Mouse (Mus musculus) limb, embryonic 11.5 days (tissue): ENCODE measurements at regions not wholly inside any gene's neighbourhood (a gene's known extent, or its start where the extent isn't known, plus 50 kb on each side); places are given as distances from the start of the nearest gene placed in this dataset.
A peak's percentile ranks its signal among the peaks of the same experiment; 100 is the strongest.

Experiments
- ATAC-seq: fragments of 200-750 bp; cut with Nextera tagmentation; 2 replicates; pipeline ENCODE4 v1.8.0; 2017; ENCODE audit warnings: low read depth; ENCODE audit not compliant: insufficient number of reproducible peaks, low FRiP score, low TSS enrichment
- DNase-seq: peaks from one replicate; pipeline ENCODE4 v3.0.0-alpha.2; 2015; ENCODE audit warnings: low spot score
- H3K27ac ChIP-seq: fragments of 300-500 bp; sonication (generic); replicated peaks from 2 replicates; pipeline ENCODE4 v1.5.1; 2014; ENCODE audit warnings: low read depth, mild to moderate bottlenecking, low read length
- H3K27me3 ChIP-seq: fragments of 300-500 bp; sonication (generic); 2 replicates; pipeline ENCODE4 v1.6.1; 2014; ENCODE audit warnings: mild to moderate bottlenecking, low read length, mixed read lengths; ENCODE audit not compliant: control insufficient read depth, insufficient read depth
- H3K36me3 ChIP-seq: fragments of 300-500 bp; sonication (generic); 2 replicates; pipeline ENCODE4 v1.6.1; 2014; ENCODE audit warnings: mild to moderate bottlenecking, low read length, moderate library complexity, mixed read lengths; ENCODE audit not compliant: control insufficient read depth, insufficient read depth
- H3K4me1 ChIP-seq: fragments of 300-500 bp; sonication (generic); 2 replicates; pipeline ENCODE4 v1.6.1; 2014; ENCODE audit warnings: low read length, mixed read lengths; ENCODE audit not compliant: control insufficient read depth, insufficient read depth
- H3K4me2 ChIP-seq: fragments of 300-500 bp; sonication (generic); 2 replicates; pipeline ENCODE4 v1.6.1; 2014; ENCODE audit warnings: low read depth, mild to moderate bottlenecking, moderate library complexity; ENCODE audit not compliant: severe bottlenecking
- H3K4me3 ChIP-seq: fragments of 300-500 bp; sonication (generic); 2 replicates; pipeline ENCODE4 v1.5.1; 2014; ENCODE audit warnings: low read depth, low read length
- H3K9ac ChIP-seq: fragments of 300-500 bp; sonication (generic); 2 replicates; pipeline ENCODE4 v1.6.1; 2014; ENCODE audit warnings: mild to moderate bottlenecking, low read length
- H3K9me3 ChIP-seq: fragments of 300-500 bp; sonication (generic); 2 replicates; pipeline ENCODE4 v1.6.1; 2016; ENCODE audit warnings: low read length; ENCODE audit not compliant: control insufficient read depth
- whole genome bisulfite sequencing: fragments of 180-500 bp; shearing (Covaris S2); extraction: QIAGEN DNeasy Blood & Tissue Kit; methylation state at CpG from one replicate; pipeline ENCODE4 v1.1.7; 2014; 5-methylcytosine and 5-hydroxymethylcytosine counted together

GRCm38 (mm10) chr14:31910809-31911208 lies 80.4 kb upstream of the Ankrd28 start:
- H3K4me1 ChIP-seq, result no peaks in the 10 kb centered on the region
- no peak overlapping the region for H3K4me2 ChIP-seq
- 95% methylated on average over 2 of the region's 2 CpGs for WGBS
- DNase-seq, result no peak
- H3K9ac ChIP-seq, result no peak overlapping the region
- no peak overlapping the region for H3K27ac ChIP-seq
- H3K36me3 ChIP-seq, result no peaks in the 10 kb centered on the region
- no peak for ATAC-seq
- H3K4me3 ChIP-seq, result no peak overlapping the region
- H3K27me3 ChIP-seq, result no peaks in the 10 kb centered on the region
- no peaks in the 10 kb centered on the region for H3K9me3 ChIP-seq

GRCm38 (mm10) chr14:31918461-31918860 lies 88.0 kb upstream of the Ankrd28 start:
- Histone ChIP-seq H3K36me3 (no peaks in the 10 kb centered on the region), H3K4me1 (no peaks in the 10 kb centered on the region), H3K9ac (no peak overlapping the region), H3K27me3 (no peaks in the 10 kb centered on the region), H3K4me2 (no peak overlapping the region), H3K9me3 (no peaks in the 10 kb centered on the region), H3K4me3 (no peak overlapping the region), H3K27ac (no peak overlapping the region)
- ATAC-seq, result no peak
- DNase-seq, result no peak
- 90% methylated on average over 4 of the region's 4 CpGs for WGBS

GRCm38 (mm10) chr14:31918921-31919320 lies 88.5 kb upstream of the Ankrd28 start:
- no peak overlapping the region for H3K4me2 ChIP-seq
- H3K36me3 ChIP-seq, result no peaks in the 10 kb centered on the region
- H3K9me3 ChIP-seq, result no peaks in the 10 kb centered on the region; the same call in 1 of the 2 replicates
- no peaks in the 10 kb centered on the region for H3K4me1 ChIP-seq
- H3K4me3 ChIP-seq, result no peak overlapping the region
- H3K9ac ChIP-seq, result no peak overlapping the region
- 90% methylated on average over 1 of the region's 1 CpGs for WGBS
- ATAC-seq (no peak), DNase-seq (no peak)
- H3K27me3 ChIP-seq, result no peaks in the 10 kb centered on the region
- no peak overlapping the region for H3K27ac ChIP-seq

- Histone ChIP-seq H3K36me3 (no peaks in the 10 kb centered on the region), H3K4me3 (no peak overlapping the region), H3K4me2 (no peak overlapping the region), H3K9me3 (no peaks in the 10 kb centered on the region), H3K9ac (no peak overlapping the region), H3K27ac (no peak overlapping the region), H3K27me3 (no peaks in the 10 kb centered on the region), H3K4me1 (no peaks in the 10 kb centered on the region)
- 57% methylated on average over 12 of the region's 12 CpGs for WGBS
- ATAC-seq (no peak), DNase-seq (no peak)
Measured at GRCm38 (mm10) chr14:31929161-31929707, 98.8 kb upstream of the Ankrd28 start.

GRCm38 (mm10) chr14:31930367-31930766 lies 98.4 kb upstream of the Galnt15 start:
- Histone ChIP-seq H3K9me3 (no peaks in the 10 kb centered on the region), H3K36me3 (no peaks in the 10 kb centered on the region), H3K27me3 (no peaks in the 10 kb centered on the region), H3K4me3 (no peak overlapping the region), H3K9ac (no peak overlapping the region), H3K4me2 (no peak overlapping the region), H3K27ac (no peak overlapping the region), H3K4me1 (no peaks in the 10 kb centered on the region)
- DNase-seq (no peak), ATAC-seq (no peak)
- 74% methylated on average over 9 of the region's 9 CpGs for WGBS

GRCm38 (mm10) chr14:31931971-31932370 lies 96.8 kb upstream of the Galnt15 start:
- Histone ChIP-seq H3K27me3 (no peaks in the 10 kb centered on the region), H3K9me3 (no peaks in the 10 kb centered on the region), H3K27ac (no peak overlapping the region), H3K4me2 (no peak overlapping the region), H3K36me3 (no peaks in the 10 kb centered on the region), H3K4me1 (no peaks in the 10 kb centered on the region), H3K4me3 (no peak overlapping the region), H3K9ac (no peak overlapping the region)
- no peak for ATAC-seq
- no peak for DNase-seq
- WGBS, result 89% methylated on average over 5 of the region's 5 CpGs

GRCm38 (mm10) chr14:31933441-31933840 lies 95.3 kb upstream of the Galnt15 start:
- DNase-seq (peak; percentile 43), ATAC-seq (0 out of 2 replicates have a peak, but pooled peaks have one; percentile 35)
- Histone ChIP-seq H3K9me3 (no peaks in the 10 kb centered on the region), H3K9ac (peak overlapping the region; percentile 67), H3K4me2 (peak overlapping the region; percentile 65), H3K36me3 (no peaks in the 10 kb centered on the region), H3K4me3 (peak overlapping the region; percentile 37), H3K4me1 (no peaks in the 10 kb centered on the region), H3K27me3 (no peaks in the 10 kb centered on the region), H3K27ac (no peak overlapping the region)
- under 1% methylated on average over 9 of the region's 9 CpGs for WGBS

GRCm38 (mm10) chr14:31933841-31934271 lies 94.9 kb upstream of the Galnt15 start:
- Histone ChIP-seq H3K4me1 (no peaks in the 10 kb centered on the region), H3K27me3 (no peaks in the 10 kb centered on the region), H3K4me3 (peak overlapping the region; percentile 37), H3K36me3 (no peaks in the 10 kb centered on the region), H3K9ac (peak overlapping the region; percentile 67), H3K9me3 (no peaks in the 10 kb centered on the region), H3K27ac (no peak overlapping the region), H3K4me2 (peak overlapping the region; percentile 65)
- ATAC-seq (peak; percentile 85), DNase-seq (peak; percentile 65)
- under 1% methylated on average over 12 of the region's 13 CpGs for WGBS

GRCm38 (mm10) chr14:31934321-31934720 lies 94.5 kb upstream of the Galnt15 start:
- Histone ChIP-seq H3K4me3 (peak overlapping the region; percentile 37), H3K9ac (peak overlapping the region; percentile 67; the same call in 1 of the 2 replicates), H3K27ac (no peak overlapping the region), H3K4me2 (peak overlapping the region; percentile 65), H3K36me3 (no peaks in the 10 kb centered on the region), H3K4me1 (no peaks in the 10 kb centered on the region), H3K27me3 (no peaks in the 10 kb centered on the region), H3K9me3 (no peaks in the 10 kb centered on the region)
- ATAC-seq, result 0 out of 2 replicates have a peak, but pooled peaks have one; percentile 67
- WGBS, result 0% methylated on average over 5 of the region's 6 CpGs
- peak; percentile 51 for DNase-seq
